Mouse (Mus musculus) regulatory T cell (primary cell): Measurements from ENCODE around the gene Galnt17.

Experiments used
- in situ Hi-C: fragments of 300-600 bp; cut with MboI, MseI; formaldehyde crosslinking; loops from one replicate; pipeline ENCODE4 v1.15.1; 2025; ENCODE audit warnings: high pct_unique_total_duplicates

Galnt17 gene

GRCm38 (mm10) chr5:131308397-131308796, at the start of gene Galnt17:
Gene Galnt17, minus strand, starts transcription at chr5:131308497.
- in situ Hi-C loops: no loop called here

DNA sequence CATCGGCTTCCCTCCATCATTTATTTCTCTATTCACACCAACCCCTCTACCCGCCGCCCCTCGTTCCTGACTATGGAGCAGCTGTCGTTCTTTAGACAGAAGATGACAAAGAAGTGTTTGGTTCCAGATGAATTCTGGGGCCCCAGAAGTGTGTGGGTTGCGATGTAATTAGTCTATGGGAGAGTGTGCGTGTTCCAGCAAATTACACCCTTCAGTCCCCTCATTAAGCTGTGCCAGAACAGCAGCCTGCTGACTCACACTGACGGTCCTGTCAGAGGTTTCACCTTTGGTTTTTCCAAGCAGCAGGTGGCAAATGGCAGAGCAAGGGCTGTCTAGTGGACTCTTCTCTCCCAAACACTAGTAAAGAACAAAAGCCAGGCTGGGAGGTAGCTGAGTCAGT, 26.2 kb upstream of the Galnt17 start:
- in situ Hi-C loops: no loop called here

- in situ Hi-C loops: no loop called here
These were observed 13.0 kb upstream of the Galnt17 start for GRCm38 (mm10) chr5:131321286-131321685.

DNA sequence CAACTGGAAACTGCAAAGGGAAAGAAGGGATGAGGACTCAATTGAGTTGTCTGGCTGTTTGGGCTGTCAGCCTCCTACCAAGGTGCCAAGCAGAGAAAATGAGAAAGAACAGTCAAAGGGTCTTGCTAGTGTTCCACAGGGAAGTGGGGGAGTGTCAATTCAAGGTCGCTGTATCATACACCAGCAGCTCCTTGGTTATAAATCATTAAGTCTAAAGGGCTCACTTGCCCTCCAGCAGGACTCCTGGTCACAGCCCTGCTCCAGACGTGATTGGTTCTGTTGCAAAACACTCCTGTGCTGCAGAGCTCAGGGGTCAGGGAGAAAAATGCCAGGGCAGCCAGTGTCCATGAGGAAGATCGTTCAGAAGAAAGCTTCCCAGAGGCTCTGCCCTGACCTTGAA, 11.3 kb upstream of the Galnt17 start:
- in situ Hi-C loops: no loop called here

GRCm38 (mm10) chr5:131319141-131319540, 10.8 kb upstream of the Galnt17 start:
- in situ Hi-C loops: no loop called here

DNA sequence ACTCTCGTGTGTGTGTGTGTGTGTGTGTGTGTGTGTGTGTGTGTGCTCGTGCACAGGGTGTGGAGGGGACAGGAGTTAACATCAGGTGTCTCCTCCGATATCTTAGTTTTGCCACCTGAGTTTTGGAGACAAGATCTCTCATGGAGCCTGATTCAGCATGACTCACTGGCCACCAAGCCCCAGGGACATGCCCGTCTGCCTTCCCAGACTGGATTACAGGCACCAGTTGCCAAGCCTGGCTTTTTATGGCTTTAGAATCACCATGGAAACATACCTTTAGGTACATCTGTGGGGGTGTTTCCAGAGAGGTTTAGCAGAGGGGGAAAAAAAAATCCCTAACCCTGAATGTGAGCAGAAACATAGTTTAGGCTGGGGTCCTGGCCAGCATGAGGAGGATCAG, 6.7 kb upstream of the Galnt17 start:
- in situ Hi-C loops: no loop called here

- in situ Hi-C loops: no loop called here
These were observed 593 bp downstream of the Galnt17 start for GRCm38 (mm10) chr5:131307656-131308151.

DNA sequence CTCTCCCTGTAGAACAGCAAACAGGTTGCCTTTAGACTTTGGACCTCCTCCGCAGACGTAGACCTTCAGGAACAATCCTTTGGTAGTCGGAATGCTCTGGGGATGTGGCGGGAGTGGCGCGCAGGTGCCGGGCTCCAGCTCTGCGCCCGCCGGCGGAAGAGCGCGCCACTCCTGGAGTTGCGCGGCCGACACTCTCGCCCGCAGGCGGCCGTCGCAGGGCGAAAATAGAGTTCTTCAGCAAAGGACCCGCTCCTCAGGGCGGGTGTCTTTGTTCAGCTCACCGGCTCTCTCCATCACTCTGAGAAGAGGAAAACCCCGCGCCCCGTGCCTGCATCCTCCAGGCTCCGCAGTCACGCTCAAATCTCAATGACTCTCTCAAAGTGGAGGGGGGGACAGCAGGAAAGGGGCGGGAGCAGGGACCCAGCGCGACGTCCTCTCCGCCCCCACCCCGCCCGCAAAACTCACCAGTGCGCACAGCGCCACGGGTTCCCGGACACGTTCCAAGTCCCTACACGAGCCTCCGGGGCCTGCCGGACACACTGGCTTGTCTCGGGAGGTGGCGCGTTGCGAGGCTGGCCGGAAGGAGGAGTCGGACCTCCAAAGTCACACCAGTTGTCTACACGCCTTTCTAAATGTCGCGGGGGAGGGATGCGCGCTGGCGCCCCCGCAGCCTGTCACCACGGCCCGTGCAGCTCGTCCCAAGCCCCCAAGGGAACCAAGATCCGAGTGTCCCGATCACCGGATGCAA, 1.2 kb downstream of the Galnt17 start:
- in situ Hi-C loops: no loop called here

- in situ Hi-C loops: no loop called here
These were observed 1.9 kb downstream of the Galnt17 start for GRCm38 (mm10) chr5:131306321-131306907.

DNA sequence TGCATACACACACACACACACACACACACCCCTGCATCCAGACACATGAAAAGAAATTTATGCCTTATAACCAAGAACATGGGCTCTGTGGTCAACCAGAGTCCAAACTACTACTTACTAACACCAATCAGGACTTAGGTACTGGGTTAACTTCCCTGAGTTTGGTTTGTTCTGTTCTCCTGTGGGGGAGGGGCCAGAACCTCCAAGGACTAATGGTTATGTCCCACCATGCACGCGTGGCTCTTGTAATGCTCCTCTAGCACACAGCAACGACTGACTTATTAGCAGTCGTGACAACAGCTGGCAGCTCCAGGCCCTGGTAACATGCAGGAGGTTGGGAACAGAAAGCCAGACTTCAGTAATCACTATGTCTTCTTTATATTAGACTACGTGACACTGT, 3.1 kb downstream of the Galnt17 start:
- in situ Hi-C loops: no loop called here

- in situ Hi-C loops: no loop called here
These were observed 6.8 kb downstream of the Galnt17 start for GRCm38 (mm10) chr5:131301526-131301925.

DNA sequence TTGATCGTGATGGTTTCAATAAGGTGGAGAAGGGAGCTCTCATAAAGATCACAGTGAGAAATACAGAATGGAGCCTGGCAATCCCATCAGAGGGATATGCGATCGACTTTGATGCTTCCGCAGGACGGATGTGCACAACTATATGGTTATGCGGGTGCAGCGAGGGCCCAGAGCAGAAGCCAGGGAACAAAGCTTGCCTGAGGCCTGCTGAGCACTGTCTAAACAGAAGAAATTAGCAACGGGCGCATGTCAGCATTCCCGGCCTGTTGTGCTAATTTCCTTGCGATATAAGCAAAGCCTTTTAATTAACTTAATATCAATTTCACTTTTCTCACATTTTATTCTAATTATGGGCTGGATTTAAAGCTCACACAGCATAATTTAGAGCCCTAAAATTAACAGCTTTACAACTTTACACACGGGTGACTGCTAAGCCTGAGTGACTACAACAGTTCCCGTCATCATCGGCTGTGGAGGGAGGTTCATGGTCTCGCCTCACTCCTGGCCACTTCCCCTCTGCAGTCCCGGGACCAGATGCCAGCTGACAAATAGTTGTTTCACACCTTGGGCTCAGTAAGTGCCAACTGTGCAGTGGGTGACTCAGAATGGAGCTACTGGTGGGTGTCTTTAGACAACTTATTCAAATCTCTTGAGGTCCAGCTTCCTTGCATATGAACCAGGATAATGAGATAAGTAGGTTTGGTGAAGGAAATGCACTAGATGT, 14.4 kb downstream of the Galnt17 start:
- in situ Hi-C loops: no loop called here

DNA sequence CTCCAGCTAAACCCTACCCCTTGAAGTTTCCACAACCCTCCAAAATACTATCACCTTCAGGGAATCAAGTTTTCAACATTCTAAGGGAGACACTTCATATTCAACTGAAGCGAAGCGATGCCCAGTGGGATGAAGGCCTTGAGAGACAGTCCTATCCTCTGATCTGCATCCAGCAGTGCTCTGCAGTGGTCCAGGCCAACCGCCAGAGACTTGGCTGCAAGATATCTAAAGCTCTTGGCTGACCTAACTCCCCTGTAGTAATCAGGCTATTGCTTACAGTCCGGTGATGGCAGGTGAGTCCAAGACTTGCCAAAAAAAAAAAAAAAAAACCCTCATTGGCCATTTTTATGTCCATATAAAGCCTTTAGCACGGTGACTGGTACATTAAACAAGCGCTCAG, 21.2 kb downstream of the Galnt17 start:
- in situ Hi-C loops: no loop called here

DNA sequence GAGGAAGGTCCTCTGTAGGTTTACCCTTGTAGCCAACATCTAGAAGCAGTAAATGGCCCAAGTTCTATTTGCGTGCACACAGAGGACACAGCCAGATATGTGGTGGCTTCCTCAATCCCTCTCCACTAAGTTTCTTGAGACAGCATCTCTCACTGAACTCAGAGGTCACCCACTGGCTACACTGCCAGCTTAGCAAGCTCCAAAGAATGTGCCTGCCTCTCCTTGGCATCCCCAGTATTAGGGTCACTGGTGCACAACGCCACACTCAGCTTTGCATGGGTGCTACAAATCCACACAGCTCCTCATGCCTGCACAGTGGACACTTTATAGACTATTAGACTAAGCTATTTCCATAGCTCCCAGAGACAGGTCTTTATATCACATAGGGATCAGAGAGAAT, 21.6 kb downstream of the Galnt17 start:
- in situ Hi-C loops: no loop called here

DNA sequence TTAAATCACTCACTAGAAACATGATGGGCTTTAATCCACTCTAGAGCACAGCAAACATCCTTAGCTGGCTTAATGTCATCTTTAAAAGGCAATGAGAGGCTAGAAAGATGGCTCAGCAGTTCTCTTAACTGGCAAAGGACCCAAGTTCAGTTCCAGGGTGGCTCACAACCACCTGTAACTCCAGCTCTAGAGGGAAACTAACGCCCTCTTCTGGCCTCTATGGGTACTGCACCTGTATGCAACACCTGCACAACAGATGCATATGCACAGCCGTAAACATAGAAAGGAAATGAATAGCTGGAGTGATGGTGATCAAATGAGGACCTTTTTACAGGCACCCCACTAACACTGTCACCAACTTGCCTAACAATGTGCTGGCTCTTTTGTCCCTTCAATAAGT, 27.9 kb downstream of the Galnt17 start:
- in situ Hi-C loops: no loop called here

DNA sequence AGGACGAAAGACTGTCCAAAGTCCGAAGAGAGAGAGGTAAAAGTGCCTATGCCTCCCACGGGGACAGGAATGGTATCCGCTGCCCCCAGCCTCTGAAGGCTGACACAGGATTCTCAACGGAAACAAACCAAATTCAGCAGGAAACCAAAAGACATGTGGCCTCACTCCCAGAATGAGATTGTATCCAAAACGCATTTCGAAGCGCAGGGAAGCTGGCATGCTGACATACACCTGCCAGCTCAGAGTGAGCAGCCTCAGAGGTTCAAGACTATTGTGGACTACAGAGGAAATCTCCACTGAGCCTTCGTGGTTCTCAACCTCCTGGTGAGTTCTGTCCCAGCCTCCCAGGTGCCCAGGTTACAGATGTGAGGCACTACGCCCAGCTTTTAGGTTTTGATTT, 29.0 kb downstream of the Galnt17 start:
- in situ Hi-C loops: no loop called here

- in situ Hi-C loops: no loop called here
These were observed 31.1 kb downstream of the Galnt17 start for GRCm38 (mm10) chr5:131277227-131277626.

- in situ Hi-C loops: no loop called here
These were observed 42.0 kb downstream of the Galnt17 start for GRCm38 (mm10) chr5:131266291-131266690.

- in situ Hi-C loops: no loop called here
These were observed 44.2 kb downstream of the Galnt17 start for GRCm38 (mm10) chr5:131264145-131264544.

DNA sequence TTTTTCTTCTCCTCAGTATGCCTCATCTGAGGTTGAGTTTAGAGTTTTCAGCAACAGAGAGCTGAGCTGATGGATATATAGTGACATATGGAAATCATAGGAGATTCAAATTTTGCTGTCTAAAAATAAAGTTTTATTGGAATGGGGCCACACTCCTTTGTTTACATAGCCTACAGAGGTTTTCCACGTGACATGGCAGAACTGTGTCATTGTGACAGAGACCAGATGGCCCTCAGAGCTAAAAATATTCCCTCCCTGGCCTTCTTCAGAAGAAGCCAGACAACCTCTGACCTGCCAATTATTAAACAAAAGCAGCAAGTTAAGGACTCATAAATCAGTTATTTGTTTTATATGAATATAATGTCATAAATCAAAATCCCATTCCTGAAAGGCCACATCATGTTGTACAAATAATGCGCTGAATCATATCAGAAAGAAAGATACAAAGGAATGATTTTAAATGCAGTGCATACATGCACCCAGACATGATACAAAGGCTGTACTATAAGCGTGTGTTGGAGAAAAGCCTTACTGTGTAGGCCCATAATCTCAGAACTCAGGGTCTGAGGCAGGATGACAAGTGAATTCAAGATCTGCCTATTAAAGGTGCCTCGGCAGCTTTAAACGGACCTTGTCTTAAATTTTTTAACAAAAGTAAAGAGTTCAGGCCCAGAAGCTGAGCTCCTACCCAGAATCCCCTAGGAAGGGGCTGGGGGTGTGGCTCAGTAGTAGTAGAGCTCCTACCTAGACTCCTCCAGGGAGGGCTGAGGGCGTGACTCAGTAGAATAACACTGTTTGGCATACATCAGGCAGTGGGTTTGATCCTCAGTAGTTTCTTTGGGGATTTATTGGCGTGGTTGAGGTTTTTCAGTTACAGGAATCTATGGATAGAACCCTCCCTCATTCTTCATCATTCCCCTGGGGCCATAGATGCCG, 57.3 kb downstream of the Galnt17 start:
- in situ Hi-C loops: no loop called here

DNA sequence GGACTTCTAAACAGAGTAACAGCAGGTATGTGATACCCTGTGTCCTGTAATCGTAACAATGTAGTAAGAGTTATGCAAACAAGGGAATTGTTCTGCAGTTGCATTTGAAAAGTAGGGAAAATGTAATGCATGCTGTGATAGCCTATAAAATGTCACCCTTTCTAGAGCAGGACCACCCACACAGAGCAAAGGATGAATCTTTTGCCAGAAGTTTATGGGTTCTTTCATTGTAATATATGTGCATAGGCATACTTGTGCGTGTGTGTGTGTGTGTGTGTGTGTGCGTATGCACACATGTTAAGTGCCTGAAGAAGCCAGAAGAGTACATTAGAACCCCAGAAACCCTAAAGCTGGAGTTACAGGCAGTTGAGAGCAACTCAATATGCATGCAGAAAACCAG, 59.9 kb downstream of the Galnt17 start:
- in situ Hi-C loops: no loop called here

DNA sequence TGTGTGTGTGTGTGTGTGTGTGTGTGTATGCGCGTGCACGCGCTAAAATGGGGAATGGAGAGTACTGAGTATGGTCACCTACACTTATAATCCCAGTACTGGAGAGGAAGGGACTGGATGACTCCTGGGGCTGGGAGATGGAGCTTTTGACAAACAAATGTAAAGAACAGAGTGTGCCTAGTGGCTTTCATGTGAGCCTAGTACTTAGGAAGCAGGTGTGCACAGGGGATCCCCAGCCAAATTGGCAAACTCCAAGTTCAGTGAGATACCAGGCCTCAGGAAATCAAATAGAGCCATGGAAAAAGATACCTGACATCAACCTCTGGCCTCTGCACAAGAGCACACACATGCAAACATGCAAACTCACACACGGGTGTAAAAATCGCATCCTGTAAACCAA, 61.7 kb downstream of the Galnt17 start:
- in situ Hi-C loops: no loop called here
